Comparison of ENCODE assay signal across 12 mouse cellular contexts in genomic region chr4:129754742-129755141, GRCm38 (mm10). TPM values are rescaled to one million over a fixed set of nuclear protein-coding genes. Genes with fewer than 3 reads are reported as not detected.
DNase-seq lines count a peak whose midpoint lies in the region; ATAC-seq and TF ChIP-seq lines count a peak whose summit lies in the region.
"Had no signal": no experiment of that assay in that cellular context is flagged by ENCODE, and none has a peak within 500 bp of the region (broad histone marks: within the 10 kb centered on the region; RNA-seq: fewer than 3 reads in every experiment).

No protein-coding gene starts in this region.

- WGBS in lung, adult 2 months, result 53% methylated on average over 3 of the region's 3 CpGs

- intact Hi-C loops in heart, postnatal 14 days (cut with DNase I), result no loop called here
- intact Hi-C loops in left cerebral cortex, postnatal 14 days (cut with DNase I), result no loop called here

- peak; percentile 28 for DNase-seq in lung, postnatal 36 days
- DNase-seq in lung, adult 2 months, result no peak
- DNase-seq in R1 (ENCODE audit: low read depth, low spot score), result peak; percentile 72
- peak; percentile 69 for DNase-seq in thymus, postnatal 25 days
- no peak for DNase-seq in gastrocnemius, postnatal 25 days
- DNase-seq in heart, postnatal 14 days, result no peak
- no peak for DNase-seq in left cerebral cortex, postnatal 14 days (ENCODE audit: low spot score in 2 of 2)
- DNase-seq: adrenal gland, postnatal 25 days; cerebellum, adult 11-12 months; heart, postnatal 10 days; kidney, adult 2 months had no signal

- H3K4me3 ChIP-seq in lung, adult 2 months (replicated peaks; ENCODE audit: extremely low read depth, low read depth, low read length), result no peak overlapping the region

- no peak for TF ChIP-seq POLR2A in lung, adult 2 months (IDR thresholded peaks at IDR 0.05; ENCODE audit: borderline replicate concordance, extremely low read depth, low read depth, low read length)

- no peak for TF ChIP-seq CTCF in lung, adult 2 months (IDR thresholded peaks at IDR 0.05; ENCODE audit: insufficient read depth, low read length)

- no peaks in the 10 kb centered on the region for H3K4me1 ChIP-seq in lung, adult 2 months (ENCODE audit: control insufficient read depth, insufficient read depth, low read length)

- 0 out of 2 replicates have a peak, but pooled peaks have one; percentile 47 for ATAC-seq in megakaryocyte-erythroid progenitor cell, adult 5-6 weeks (replicated peaks; ENCODE audit: low FRiP score, low TSS enrichment, poor library complexity, severe bottlenecking)

RNA-seq across cellular contexts. Expression of gene Khdrbs1, which starts 12.6 kb away (rescaled TPM):
- 34.8 and 44.5 TPM in 2 replicates for polyA plus RNA-seq in lung, adult 2 months (2012; rRNA removed)
- total RNA-seq in megakaryocyte-erythroid progenitor cell, adult 5-6 weeks (2014; fragmentation: Nextera tagmentation), result 99.6 and 107 TPM in 2 replicates
- 103 and 112 TPM in 2 replicates for total RNA-seq in megakaryocyte-erythroid progenitor cell, adult 5-6 weeks (2017)
- total RNA-seq in gastrocnemius, postnatal 25 days (2021), result 10 to 100 TPM; 21.5 to 25.7 TPM
- 10 to 100 TPM; 44.2 to 49.3 TPM for total RNA-seq in heart, postnatal 14 days (2021)
- total RNA-seq in left cerebral cortex, postnatal 14 days (2021), result 10 to 100 TPM; 88.9 to 90.4 TPM

RNA-seq across cellular contexts. Expression of gene Ptp4a2, which starts 56.3 kb away (rescaled TPM):
- polyA plus RNA-seq in lung, adult 2 months (2012; rRNA removed), result 40.3 and 50.2 TPM in 2 replicates
- total RNA-seq in megakaryocyte-erythroid progenitor cell, adult 5-6 weeks (2014; fragmentation: Nextera tagmentation), result 168 and 313 TPM in 2 replicates
- 419 and 540 TPM in 2 replicates for total RNA-seq in megakaryocyte-erythroid progenitor cell, adult 5-6 weeks (2017)
- 100 to 1,000 TPM; 556 to 584 TPM for total RNA-seq in gastrocnemius, postnatal 25 days (2021)
- 100 to 1,000 TPM; 212 to 215 TPM for total RNA-seq in heart, postnatal 14 days (2021)
- total RNA-seq in left cerebral cortex, postnatal 14 days (2021), result 100 to 1,000 TPM; 112 to 126 TPM

RNA-seq across cellular contexts. Expression of gene Tmem39b, which starts 58.1 kb away (rescaled TPM):
- 24.4 and 25.7 TPM in 2 replicates for polyA plus RNA-seq in lung, adult 2 months (2012; rRNA removed)
- total RNA-seq in megakaryocyte-erythroid progenitor cell, adult 5-6 weeks (2014; fragmentation: Nextera tagmentation), result 26.6 and 31.7 TPM in 2 replicates
- total RNA-seq in megakaryocyte-erythroid progenitor cell, adult 5-6 weeks (2017), result 6.0 and 7.6 TPM in 2 replicates
- total RNA-seq in gastrocnemius, postnatal 25 days (2021), result 1 to 10 TPM; 3.5 to 4.7 TPM
- 1 to 10 TPM; 4.8 to 5.3 TPM for total RNA-seq in heart, postnatal 14 days (2021)
- total RNA-seq in left cerebral cortex, postnatal 14 days (2021), result 10 to 100 TPM; 12.6 to 15.3 TPM

Comparison
In these comparisons a context has a peak if more than half of its experiments do, and no peak if none do; other contexts are left out.
1. DNase-seq: peak in lung, postnatal 36 days (single experiment), R1 (single experiment) and thymus, postnatal 25 days (single experiment); none in lung, adult 2 months (single experiment), gastrocnemius, postnatal 25 days (single experiment), heart, postnatal 14 days (0 of 2) and left cerebral cortex, postnatal 14 days (0 of 2).